Mouse (Mus musculus) liver, embryonic 15.5 days (tissue): ENCODE measurements around the gene Ikzf2. TPM values are rescaled to one million over a fixed set of nuclear protein-coding genes. Genes with fewer than 3 reads are reported as not detected.

Experiments used
- ATAC-seq: fragments of 200-750 bp; cut with Nextera tagmentation; 2 replicates; pipeline ENCODE4 v1.8.0; 2017; ENCODE audit warnings: moderate number of reproducible peaks, mild to moderate bottlenecking, moderate library complexity; ENCODE audit not compliant: insufficient read depth
- H3K27ac ChIP-seq: fragments of 300-500 bp; sonication (generic); replicated peaks from 2 replicates; pipeline ENCODE4 v1.5.1; 2015; ENCODE audit warnings: mild to moderate bottlenecking, inconsistent platforms
- H3K27me3 ChIP-seq: fragments of 300-500 bp; sonication (generic); 2 replicates; pipeline ENCODE4 v1.6.1; 2015; ENCODE audit warnings: mild to moderate bottlenecking, inconsistent platforms
- H3K36me3 ChIP-seq: fragments of 300-500 bp; sonication (generic); replicated peaks from 2 replicates; pipeline ENCODE4 v1.6.1; 2015; ENCODE audit warnings: moderate library complexity, mild to moderate bottlenecking, inconsistent platforms
- H3K4me1 ChIP-seq: fragments of 300-500 bp; sonication (generic); replicated peaks from 2 replicates; pipeline ENCODE4 v1.6.1; 2015; ENCODE audit warnings: inconsistent platforms
- H3K4me2 ChIP-seq: fragments of 300-500 bp; sonication (generic); 2 replicates; pipeline ENCODE4 v1.6.1; 2015; ENCODE audit warnings: moderate library complexity, mild to moderate bottlenecking, inconsistent platforms
- H3K4me3 ChIP-seq: fragments of 300-500 bp; sonication (generic); replicated peaks from 2 replicates; pipeline ENCODE4 v1.5.1; 2015; ENCODE audit warnings: mild to moderate bottlenecking, inconsistent platforms
- H3K9ac ChIP-seq: fragments of 300-500 bp; sonication (generic); 2 replicates; pipeline ENCODE4 v1.6.1; 2015; ENCODE audit warnings: moderate library complexity, mild to moderate bottlenecking, inconsistent platforms
- H3K9me3 ChIP-seq: fragments of 300-500 bp; sonication (generic); replicated peaks from 2 replicates; pipeline ENCODE4 v1.6.1; 2016; ENCODE audit warnings: inconsistent platforms
- WGBS: fragments of 180-500 bp; shearing (Covaris S2); methylation state at CpG from one replicate; pipeline ENCODE4 v1.1.7; 2015; ENCODE audit warnings: mixed read lengths; ENCODE audit not compliant: insufficient replicate concordance; 5-methylcytosine and 5-hydroxymethylcytosine counted together
- polyA plus RNA-seq: library from polyadenylated mRNA; unstranded; fragments of >200 nt; fragmentation: Nextera tagmentation; extraction: Ambion mirVana; gene quantifications from 2 replicates; pipeline ENCODE4 v1.2.1, GENCODE M21; 2015

Gene Ikzf2
- polyA plus RNA-seq, 1 experiment from 2014 or later: 0.40 TPM

DNA sequence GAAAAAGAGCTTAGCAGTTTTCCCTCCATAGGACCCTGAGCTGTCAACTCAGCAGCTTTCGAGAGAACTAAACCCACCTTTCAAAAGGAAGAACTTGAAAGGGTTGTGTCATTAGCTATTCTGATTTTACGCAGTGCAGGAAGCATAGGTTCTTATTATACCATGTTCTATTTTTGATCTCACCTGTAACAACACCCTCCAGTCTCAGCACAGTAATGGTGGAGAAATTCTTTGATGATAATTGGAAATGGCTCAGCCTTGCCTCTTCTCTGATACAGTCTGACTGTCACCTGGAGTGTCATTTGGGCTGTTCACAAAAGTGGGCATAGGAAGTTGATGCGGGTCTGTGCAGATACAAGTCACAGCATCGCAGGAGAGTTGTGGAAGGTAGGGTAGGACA is 195.0 kb downstream of the Ikzf2 start:
- H3K4me2 ChIP-seq: no peak overlapping the region
- H3K4me1 ChIP-seq: peaks cover 11% of the 10 kb centered on the region
- H3K36me3 ChIP-seq: no peaks in the 10 kb centered on the region
- no peak overlapping the region for H3K4me3 ChIP-seq
- 78% methylated on average over 4 of the region's 4 CpGs for WGBS
- H3K9me3 ChIP-seq: no peaks in the 10 kb centered on the region
- no peak overlapping the region for H3K9ac ChIP-seq
- no peak overlapping the region for H3K27ac ChIP-seq
- H3K27me3 ChIP-seq: no peaks in the 10 kb centered on the region
- no peak for ATAC-seq

DNA sequence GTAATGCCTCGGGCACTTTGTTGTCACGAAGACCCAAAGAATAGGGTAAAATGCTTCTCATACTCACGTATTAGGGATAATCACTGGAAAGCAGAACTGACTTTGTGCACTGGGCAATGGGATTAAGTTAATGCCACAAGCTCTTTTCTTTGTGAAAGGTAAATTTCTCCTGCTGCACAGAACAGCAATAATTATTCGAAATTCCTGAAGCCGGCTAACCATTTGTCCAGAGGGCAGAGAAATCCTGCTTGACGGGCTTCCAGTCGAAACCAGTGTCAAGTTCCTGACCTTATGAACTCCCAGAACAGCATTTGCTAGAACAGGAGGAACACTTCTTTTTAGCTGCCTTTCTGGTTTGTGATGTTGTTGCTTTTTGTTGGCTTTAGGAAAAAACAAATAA is 198.0 kb downstream of the Ikzf2 start:
- Histone ChIP-seq H3K9me3 (no peaks in the 10 kb centered on the region), H3K36me3 (no peaks in the 10 kb centered on the region), H3K9ac (no peak overlapping the region), H3K4me1 (no peaks in the 10 kb centered on the region), H3K4me3 (no peak overlapping the region), H3K4me2 (no peak overlapping the region), H3K27me3 (no peaks in the 10 kb centered on the region), H3K27ac (no peak overlapping the region)
- WGBS: 69% methylated on average over 7 of the region's 7 CpGs
- no peak for ATAC-seq

DNA sequence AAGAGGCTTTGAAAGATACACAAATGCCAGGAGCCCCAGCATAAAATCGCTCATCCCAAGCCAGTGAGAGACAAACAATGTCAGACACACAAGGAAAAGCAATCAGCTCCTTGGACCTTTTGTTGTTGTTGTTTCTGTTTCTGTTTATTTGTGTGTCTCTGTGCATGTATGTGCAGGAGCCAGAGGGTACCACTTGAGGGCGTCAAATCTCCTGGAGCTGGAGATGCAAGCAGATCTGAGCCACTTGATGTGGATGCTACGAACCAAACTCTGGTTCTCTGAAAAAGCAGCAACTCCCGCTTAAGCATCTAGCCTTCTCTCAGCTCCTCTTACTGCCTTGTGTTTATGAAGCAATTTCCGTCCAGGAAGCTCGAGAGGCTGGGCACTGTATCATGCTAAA is 198.4 kb downstream of the Ikzf2 start:
- Histone ChIP-seq H3K4me1 (no peaks in the 10 kb centered on the region), H3K9me3 (no peaks in the 10 kb centered on the region), H3K27me3 (no peaks in the 10 kb centered on the region), H3K4me3 (no peak overlapping the region), H3K4me2 (no peak overlapping the region), H3K9ac (no peak overlapping the region), H3K36me3 (no peaks in the 10 kb centered on the region), H3K27ac (no peak overlapping the region)
- no peak for ATAC-seq
- 64% methylated on average over 6 of the region's 6 CpGs for WGBS

Other genes starting within 250 kb of the Ikzf2 start
- gene Spag16, start 139.7 kb upstream of the Ikzf2 start, polyA plus RNA-seq: not detected in 2 replicates